Mouse (Mus musculus) intestine, postnatal 0 days (tissue): ENCODE measurements around the gene Tacc3. TPM values are rescaled to one million over a fixed set of nuclear protein-coding genes. Genes with fewer than 3 reads are reported as not detected.

Source experiments
- ATAC-seq: fragments of 200-750 bp; cut with Nextera tagmentation; 2 replicates; pipeline ENCODE4 v1.8.0; 2017; ENCODE audit warnings: mild to moderate bottlenecking, moderate TSS enrichment, moderate library complexity
- H3K27ac ChIP-seq: fragments of 300-500 bp; sonication (generic); 2 replicates; pipeline ENCODE4 v1.5.1; 2014; ENCODE audit warnings: mild to moderate bottlenecking, low read depth, low read length, moderate library complexity
- H3K27me3 ChIP-seq: fragments of 300-500 bp; sonication (generic); replicated peaks from 2 replicates; pipeline ENCODE4 v1.6.1; 2014; ENCODE audit warnings: low read length, mixed read lengths; ENCODE audit not compliant: control insufficient read depth, insufficient read depth
- H3K36me3 ChIP-seq: fragments of 300-500 bp; sonication (generic); 2 replicates; pipeline ENCODE4 v1.6.1; 2014; ENCODE audit warnings: mild to moderate bottlenecking, moderate library complexity; ENCODE audit not compliant: control insufficient read depth, insufficient read depth
- H3K4me1 ChIP-seq: fragments of 300-500 bp; sonication (generic); replicated peaks from 2 replicates; pipeline ENCODE4 v1.6.1; 2014; ENCODE audit warnings: antibody characterized with exemption, low read length, mixed read lengths; ENCODE audit not compliant: control insufficient read depth, insufficient read depth
- H3K4me2 ChIP-seq: fragments of 300-500 bp; sonication (generic); replicated peaks from 2 replicates; pipeline ENCODE4 v1.6.1; 2014; ENCODE audit warnings: low read depth, mild to moderate bottlenecking, moderate library complexity
- H3K4me3 ChIP-seq: fragments of 300-500 bp; sonication (generic); 2 replicates; pipeline ENCODE4 v1.5.1; 2014; ENCODE audit warnings: low read depth, low read length
- H3K9ac ChIP-seq: fragments of 300-500 bp; sonication (generic); 2 replicates; pipeline ENCODE4 v1.6.1; 2014; ENCODE audit warnings: mild to moderate bottlenecking, low read depth, low read length
- H3K9me3 ChIP-seq: fragments of 300-500 bp; sonication (generic); 2 replicates; pipeline ENCODE4 v1.6.1; 2016; ENCODE audit warnings: mixed run types; ENCODE audit not compliant: control insufficient read depth
- CTCF ChIP-seq: sonication (generic); IDR thresholded peaks from 2 replicates; pipeline ENCODE4 v1.5.1; 2016; ENCODE audit warnings: low read depth, mild to moderate bottlenecking, control low read depth, antibody characterized with exemption, moderate library complexity
- WGBS: fragments of 180-500 bp; shearing (Covaris S2); extraction: QIAGEN DNeasy Blood & Tissue Kit; methylation state at CpG from one replicate; pipeline ENCODE4 v1.1.7; 2014; 5-methylcytosine and 5-hydroxymethylcytosine counted together
- polyA plus RNA-seq: library from polyadenylated mRNA; unstranded; fragments of >200 nt; fragmentation: Nextera tagmentation; extraction: Ambion mirVana; gene quantifications from 2 replicates; pipeline ENCODE4 v1.2.1, GENCODE M21; 2015

Tacc3 gene
- polyA plus RNA-seq, 1 experiment from 2014 or later, result 39.3 TPM

- no peaks in the 10 kb centered on the region for H3K27me3 ChIP-seq
- no peaks in the 10 kb centered on the region for H3K9me3 ChIP-seq
- H3K27ac ChIP-seq, result peak overlapping the region; percentile 95
- H3K4me3 ChIP-seq, result peak overlapping the region; percentile 86
- 0 out of 2 replicates have a peak, but pooled peaks cover 8% of the 10 kb centered on the region for H3K4me1 ChIP-seq
- ATAC-seq, result no peak
- under 1% methylated on average over 26 of the region's 26 CpGs for WGBS
- peak overlapping the region; percentile 72 for H3K4me2 ChIP-seq
- peaks cover 36% of the 10 kb centered on the region; the same call in 1 of the 2 replicates for H3K36me3 ChIP-seq
- H3K9ac ChIP-seq, result peak overlapping the region; percentile 67
- no peak for TF ChIP-seq CTCF
Observed at GRCm38 (mm10) chr5:33658664-33659050, 729 bp downstream of the Tacc3 start.

- no peak overlapping the region for H3K4me2 ChIP-seq
- peak; percentile 66 for TF ChIP-seq CTCF
- no peaks in the 10 kb centered on the region for H3K4me1 ChIP-seq
- H3K9ac ChIP-seq, result no peak overlapping the region
- H3K36me3 ChIP-seq, result peaks cover 61% of the 10 kb centered on the region
- H3K27ac ChIP-seq, result no peak overlapping the region
- no peaks in the 10 kb centered on the region for H3K9me3 ChIP-seq
- H3K4me3 ChIP-seq, result no peak overlapping the region
- no peak for ATAC-seq
- H3K27me3 ChIP-seq, result no peaks in the 10 kb centered on the region
Observed at GRCm38 (mm10) chr5:33668223-33668622, 10.3 kb downstream of the Tacc3 start.

GRCm38 (mm10) chr5:33671659-33672058 lies 13.7 kb downstream of the Tacc3 start:
- no peak overlapping the region; the same call in 1 of the 2 replicates for H3K27ac ChIP-seq
- no peaks in the 10 kb centered on the region for H3K27me3 ChIP-seq
- no peaks in the 10 kb centered on the region for H3K4me1 ChIP-seq
- no peak for ATAC-seq
- TF ChIP-seq CTCF, result no peak
- 82% methylated on average over 5 of the region's 5 CpGs for WGBS
- H3K4me3 ChIP-seq, result no peak overlapping the region
- no peak overlapping the region for H3K9ac ChIP-seq
- H3K9me3 ChIP-seq, result no peaks in the 10 kb centered on the region
- H3K4me2 ChIP-seq, result no peak overlapping the region
- H3K36me3 ChIP-seq, result peaks cover 55% of the 10 kb centered on the region

- H3K27ac ChIP-seq, result no peak overlapping the region
- ATAC-seq, result no peak
- H3K4me1 ChIP-seq, result no peaks in the 10 kb centered on the region
- 93% methylated on average over 3 of the region's 3 CpGs for WGBS
- H3K27me3 ChIP-seq, result no peaks in the 10 kb centered on the region
- no peak overlapping the region for H3K9ac ChIP-seq
- no peaks in the 10 kb centered on the region for H3K9me3 ChIP-seq
- H3K4me3 ChIP-seq, result no peak overlapping the region
- no peak overlapping the region for H3K4me2 ChIP-seq
- no peak for TF ChIP-seq CTCF
- peaks cover 30% of the 10 kb centered on the region for H3K36me3 ChIP-seq
Observed at GRCm38 (mm10) chr5:33674439-33674838, 16.5 kb downstream of the Tacc3 start.

- peak; percentile 85 for TF ChIP-seq CTCF
- Histone ChIP-seq H3K4me2 (no peak overlapping the region), H3K4me3 (no peak overlapping the region), H3K36me3 (peaks cover 19% of the 10 kb centered on the region; the same call in 1 of the 2 replicates), H3K9ac (no peak overlapping the region), H3K27me3 (no peaks in the 10 kb centered on the region), H3K9me3 (no peaks in the 10 kb centered on the region), H3K27ac (no peak overlapping the region), H3K4me1 (no peaks in the 10 kb centered on the region)
- ATAC-seq, result no peak
- WGBS, result 0% methylated on average over 1 of the region's 1 CpGs
Observed at GRCm38 (mm10) chr5:33675964-33676363, 18.0 kb downstream of the Tacc3 start.

- no peaks in the 10 kb centered on the region for H3K27me3 ChIP-seq
- no peak overlapping the region for H3K27ac ChIP-seq
- no peaks in the 10 kb centered on the region for H3K9me3 ChIP-seq
- no peak overlapping the region for H3K4me3 ChIP-seq
- H3K9ac ChIP-seq, result no peak overlapping the region
- TF ChIP-seq CTCF, result no peak
- 78% methylated on average over 5 of the region's 5 CpGs for WGBS
- no peak overlapping the region for H3K4me2 ChIP-seq
- H3K36me3 ChIP-seq, result 0 out of 2 replicates have a peak, but pooled peaks cover 1% of the 10 kb centered on the region
- no peak for ATAC-seq
- no peaks in the 10 kb centered on the region for H3K4me1 ChIP-seq
Observed at GRCm38 (mm10) chr5:33678244-33678643, 20.3 kb downstream of the Tacc3 start.

- Histone ChIP-seq H3K27ac (no peak overlapping the region), H3K27me3 (no peaks in the 10 kb centered on the region), H3K4me1 (no peaks in the 10 kb centered on the region), H3K4me2 (no peak overlapping the region), H3K36me3 (no peaks in the 10 kb centered on the region), H3K9ac (no peak overlapping the region), H3K9me3 (no peaks in the 10 kb centered on the region), H3K4me3 (no peak overlapping the region)
- WGBS, result 47% methylated on average over 3 of the region's 3 CpGs
- no peak for ATAC-seq
- TF ChIP-seq CTCF, result no peak
Observed at GRCm38 (mm10) chr5:33681044-33681443, 23.1 kb downstream of the Tacc3 start.
